Mouse (Mus musculus) liver, adult 2 months (tissue): ENCODE measurements around the gene Hsd17b11.

ENCODE experiments used
- CTCF ChIP-seq: fragments of 200-500 bp; IDR thresholded peaks from 2 replicates; pipeline ENCODE4 v1.5.1; 2011; ENCODE audit warnings: low read depth, low read length, control low read depth
- POLR2A ChIP-seq: fragments of 200-500 bp; IDR thresholded peaks from 2 replicates; pipeline ENCODE4 v1.6.1; 2011; ENCODE audit warnings: low read length, control low read depth; ENCODE audit not compliant: insufficient read depth; ENCODE audit errors: extremely low read depth

DNA sequence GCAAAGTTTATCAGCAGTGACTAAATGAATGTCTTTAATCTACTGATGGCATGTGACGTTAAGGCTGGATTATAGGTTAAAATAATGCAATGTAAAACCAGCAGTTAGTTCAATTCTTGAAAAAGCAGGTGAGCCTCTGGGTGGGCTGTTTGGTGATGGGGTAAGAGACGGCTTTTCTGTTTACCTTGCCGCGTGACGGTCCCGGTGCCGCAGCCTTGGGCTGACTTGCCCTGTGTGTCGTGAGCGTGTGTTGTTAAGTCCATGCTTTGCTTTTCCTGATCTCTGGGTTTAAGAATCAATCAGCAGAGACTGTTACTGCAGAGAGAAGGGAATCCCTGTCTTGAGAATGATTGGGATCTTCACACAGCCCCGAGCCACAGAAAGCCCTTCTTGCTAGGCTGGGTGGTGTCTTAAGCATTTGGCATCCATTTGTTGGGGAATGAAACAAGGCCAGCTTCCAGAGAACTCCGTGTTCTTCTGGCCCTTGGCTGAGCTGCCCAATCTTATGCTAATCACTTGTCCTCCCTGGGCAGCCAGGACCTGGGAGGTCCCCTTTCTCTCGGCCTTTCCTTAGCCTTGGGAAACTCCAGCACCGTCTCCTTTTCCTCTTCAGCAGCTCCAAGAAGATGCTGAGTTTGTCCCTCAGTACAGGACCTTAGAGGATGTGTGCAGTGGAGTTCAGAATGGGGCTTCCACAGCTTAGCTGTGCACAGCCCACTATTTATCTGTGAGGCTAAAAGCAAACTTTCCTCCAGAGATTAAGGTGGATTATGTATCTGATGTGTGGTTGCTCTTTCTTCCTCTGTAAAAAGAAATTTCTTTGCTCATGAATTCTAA is 40.4 kb upstream of the Hsd17b11 start:
- TF ChIP-seq CTCF = no peak
- no peak for TF ChIP-seq POLR2A
